Mouse (Mus musculus) heart, embryonic 11.5 days (tissue): ENCODE data around the gene Galnt7. TPM values are rescaled to one million over a fixed set of nuclear protein-coding genes. Genes with fewer than 3 reads are reported as not detected.

Source experiments
- ATAC-seq: fragments of 200-750 bp; cut with Nextera tagmentation; replicated peaks from 2 replicates; pipeline ENCODE4 v1.8.0; 2017; ENCODE audit warnings: moderate library complexity; ENCODE audit not compliant: insufficient number of reproducible peaks, low FRiP score, low TSS enrichment
- H3K27ac ChIP-seq: fragments of 300-500 bp; sonication (generic); 2 replicates; pipeline ENCODE4 v1.5.1; 2014; ENCODE audit warnings: mild to moderate bottlenecking, low read depth, low read length
- H3K27me3 ChIP-seq: fragments of 300-500 bp; sonication (generic); 2 replicates; pipeline ENCODE4 v1.6.1; 2014; ENCODE audit warnings: mild to moderate bottlenecking, low read length, mixed read lengths; ENCODE audit not compliant: control insufficient read depth, insufficient read depth
- H3K36me3 ChIP-seq: fragments of 300-500 bp; sonication (generic); 2 replicates; pipeline ENCODE4 v1.6.1; 2014; ENCODE audit warnings: mild to moderate bottlenecking, low read length, moderate library complexity, mixed read lengths; ENCODE audit not compliant: control insufficient read depth, insufficient read depth
- H3K4me1 ChIP-seq: fragments of 300-500 bp; sonication (generic); 2 replicates; pipeline ENCODE4 v1.6.1; 2014; ENCODE audit warnings: low read length; ENCODE audit not compliant: control insufficient read depth, insufficient read depth
- H3K4me2 ChIP-seq: fragments of 300-500 bp; sonication (generic); 2 replicates; pipeline ENCODE4 v1.6.1; 2014; ENCODE audit warnings: mild to moderate bottlenecking, moderate library complexity
- H3K4me3 ChIP-seq: fragments of 300-500 bp; sonication (generic); 2 replicates; pipeline ENCODE4 v1.5.1; 2014; ENCODE audit warnings: low read depth, low read length
- H3K9ac ChIP-seq: fragments of 300-500 bp; sonication (generic); 2 replicates; pipeline ENCODE4 v1.6.1; 2014; ENCODE audit warnings: mild to moderate bottlenecking, low read depth, low read length, moderate library complexity
- H3K9me3 ChIP-seq: fragments of 300-500 bp; sonication (generic); replicated peaks from 2 replicates; pipeline ENCODE4 v1.6.1; 2016; ENCODE audit warnings: low read length; ENCODE audit not compliant: control insufficient read depth
- WGBS: fragments of 180-500 bp; shearing (Covaris S2); extraction: QIAGEN DNeasy Blood & Tissue Kit; methylation state at CpG from one replicate; pipeline ENCODE4 v1.1.7; 2014; ENCODE audit not compliant: insufficient replicate concordance; 5-methylcytosine and 5-hydroxymethylcytosine counted together
- polyA plus RNA-seq: library from polyadenylated mRNA; unstranded; fragments of >200 nt; fragmentation: Nextera tagmentation; extraction: Ambion mirVana; gene quantifications from 2 replicates; pipeline ENCODE4 v1.2.1, GENCODE M21; 2014

Gene Galnt7
- polyA plus RNA-seq, 1 experiment from 2014 or later: 8.2 TPM

- H3K27me3 ChIP-seq: no peaks in the 10 kb centered on the region
- H3K9ac ChIP-seq: no peak overlapping the region
- H3K4me3 ChIP-seq: no peak overlapping the region
- H3K36me3 ChIP-seq: no peaks in the 10 kb centered on the region
- no peak for ATAC-seq
- H3K4me1 ChIP-seq: no peaks in the 10 kb centered on the region
- H3K27ac ChIP-seq: no peak overlapping the region
- 84% methylated on average over 3 of the region's 3 CpGs for WGBS
- no peaks in the 10 kb centered on the region for H3K9me3 ChIP-seq
- H3K4me2 ChIP-seq: no peak overlapping the region
These were observed 57.0 kb downstream of the Galnt7 start for GRCm38 (mm10) chr8:57595853-57596252.

- Histone ChIP-seq H3K4me1 (no peaks in the 10 kb centered on the region), H3K27ac (no peak overlapping the region), H3K4me2 (no peak overlapping the region), H3K4me3 (no peak overlapping the region), H3K27me3 (no peaks in the 10 kb centered on the region), H3K36me3 (no peaks in the 10 kb centered on the region), H3K9ac (no peak overlapping the region), H3K9me3 (no peaks in the 10 kb centered on the region)
- no peak for ATAC-seq
- WGBS: 59% methylated on average over 6 of the region's 6 CpGs
These were observed 58.5 kb downstream of the Galnt7 start for GRCm38 (mm10) chr8:57594175-57594885.

GRCm38 (mm10) chr8:57592604-57593003 is 60.2 kb downstream of the Galnt7 start:
- no peaks in the 10 kb centered on the region for H3K27me3 ChIP-seq
- 81% methylated on average over 7 of the region's 7 CpGs for WGBS
- H3K9me3 ChIP-seq: no peaks in the 10 kb centered on the region
- H3K4me3 ChIP-seq: no peak overlapping the region
- H3K4me2 ChIP-seq: no peak overlapping the region
- H3K27ac ChIP-seq: no peak overlapping the region
- no peaks in the 10 kb centered on the region for H3K36me3 ChIP-seq
- no peaks in the 10 kb centered on the region for H3K4me1 ChIP-seq
- H3K9ac ChIP-seq: no peak overlapping the region
- no peak for ATAC-seq

- Histone ChIP-seq H3K27me3 (no peaks in the 10 kb centered on the region), H3K4me2 (no peak overlapping the region), H3K9ac (no peak overlapping the region), H3K36me3 (no peaks in the 10 kb centered on the region), H3K27ac (no peak overlapping the region), H3K9me3 (no peaks in the 10 kb centered on the region), H3K4me1 (no peaks in the 10 kb centered on the region), H3K4me3 (no peak overlapping the region)
- 83% methylated on average over 4 of the region's 4 CpGs for WGBS
- ATAC-seq: no peak
These were observed 61.2 kb downstream of the Galnt7 start for GRCm38 (mm10) chr8:57591681-57592080.

- Histone ChIP-seq H3K27ac (no peak overlapping the region), H3K9ac (no peak overlapping the region), H3K4me3 (no peak overlapping the region), H3K4me1 (no peaks in the 10 kb centered on the region), H3K4me2 (no peak overlapping the region), H3K36me3 (no peaks in the 10 kb centered on the region), H3K27me3 (no peaks in the 10 kb centered on the region), H3K9me3 (no peaks in the 10 kb centered on the region)
- no peak for ATAC-seq
- 68% methylated on average over 8 of the region's 8 CpGs for WGBS
These were observed 62.8 kb downstream of the Galnt7 start for GRCm38 (mm10) chr8:57590015-57590414.

- no peak for ATAC-seq
- no peak overlapping the region for H3K27ac ChIP-seq
- H3K36me3 ChIP-seq: no peaks in the 10 kb centered on the region
- no peak overlapping the region for H3K4me3 ChIP-seq
- no peak overlapping the region for H3K9ac ChIP-seq
- no peaks in the 10 kb centered on the region for H3K4me1 ChIP-seq
- no peaks in the 10 kb centered on the region for H3K9me3 ChIP-seq
- no peak overlapping the region for H3K4me2 ChIP-seq
- H3K27me3 ChIP-seq: no peaks in the 10 kb centered on the region
- 80% methylated on average over 9 of the region's 9 CpGs for WGBS
These were observed 63.7 kb downstream of the Galnt7 start for GRCm38 (mm10) chr8:57589176-57589575.

- H3K4me3 ChIP-seq: no peak overlapping the region
- H3K27me3 ChIP-seq: no peaks in the 10 kb centered on the region
- no peak overlapping the region for H3K4me2 ChIP-seq
- WGBS: 88% methylated on average over 1 of the region's 1 CpGs
- H3K36me3 ChIP-seq: no peaks in the 10 kb centered on the region
- no peaks in the 10 kb centered on the region for H3K9me3 ChIP-seq
- H3K27ac ChIP-seq: no peak overlapping the region
- no peak overlapping the region for H3K9ac ChIP-seq
- no peak for ATAC-seq
- H3K4me1 ChIP-seq: no peaks in the 10 kb centered on the region
These were observed 64.2 kb downstream of the Galnt7 start for GRCm38 (mm10) chr8:57588604-57589003.

- ATAC-seq: no peak
- no peaks in the 10 kb centered on the region for H3K36me3 ChIP-seq
- H3K4me3 ChIP-seq: no peak overlapping the region
- no peaks in the 10 kb centered on the region for H3K27me3 ChIP-seq
- H3K4me2 ChIP-seq: no peak overlapping the region
- H3K9me3 ChIP-seq: no peaks in the 10 kb centered on the region
- no peak overlapping the region for H3K27ac ChIP-seq
- WGBS: 50% methylated on average over 4 of the region's 4 CpGs
- H3K9ac ChIP-seq: no peak overlapping the region
- no peaks in the 10 kb centered on the region for H3K4me1 ChIP-seq
These were observed 66.2 kb downstream of the Galnt7 start for GRCm38 (mm10) chr8:57586667-57587066.

- no peaks in the 10 kb centered on the region for H3K27me3 ChIP-seq
- no peak overlapping the region for H3K4me2 ChIP-seq
- no peaks in the 10 kb centered on the region for H3K36me3 ChIP-seq
- no peak overlapping the region for H3K4me3 ChIP-seq
- ATAC-seq: no peak
- no peaks in the 10 kb centered on the region for H3K9me3 ChIP-seq
- no peak overlapping the region for H3K27ac ChIP-seq
- 76% methylated on average over 3 of the region's 3 CpGs for WGBS
- no peak overlapping the region for H3K9ac ChIP-seq
- H3K4me1 ChIP-seq: no peaks in the 10 kb centered on the region
These were observed 67.0 kb downstream of the Galnt7 start for GRCm38 (mm10) chr8:57585831-57586230.
